Mouse (Mus musculus): ENCODE measurements around the gene Serpinh1.

Gene Serpinh1

GRCm38 (mm10) chr7:99352526-99353400 is at the start of gene Serpinh1:
TSS of gene Serpinh1 (minus strand) at chr7:99353239.
- DNase-seq = peak; percentile 96 to 97

GRCm38 (mm10) chr7:99402477-99402876 is 49.4 kb upstream of the Serpinh1 start:
- DNase-seq = no peak

DNA sequence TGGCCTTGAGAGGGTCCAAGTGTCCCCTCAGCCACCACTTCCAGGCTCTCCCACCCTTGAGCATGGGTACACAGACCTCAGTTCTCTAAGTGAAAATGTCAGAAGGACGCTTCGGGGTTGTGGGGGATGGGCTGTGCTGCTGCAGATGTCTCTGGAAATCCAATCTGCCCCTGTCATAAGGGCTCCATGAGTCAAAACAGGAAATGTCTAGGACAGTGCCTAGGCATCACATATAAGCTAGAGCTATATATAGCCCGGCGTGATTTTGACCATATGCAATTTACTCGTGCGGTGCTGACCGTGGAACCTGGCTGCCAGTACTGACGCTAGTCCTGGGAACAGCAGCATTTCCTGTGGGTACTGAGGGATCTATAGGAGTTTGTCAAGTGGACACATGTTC is 48.3 kb upstream of the Serpinh1 start:
- peak in 1 of 2 experiments; percentile 40 for DNase-seq

GRCm38 (mm10) chr7:99396994-99397659 is 44.1 kb upstream of the Serpinh1 start:
- no peak for DNase-seq

- DNase-seq = no peak
These were observed 43.0 kb upstream of the Serpinh1 start for GRCm38 (mm10) chr7:99395908-99396616.

GRCm38 (mm10) chr7:99395385-99395784 is 42.3 kb upstream of the Serpinh1 start:
- DNase-seq = no peak

DNA sequence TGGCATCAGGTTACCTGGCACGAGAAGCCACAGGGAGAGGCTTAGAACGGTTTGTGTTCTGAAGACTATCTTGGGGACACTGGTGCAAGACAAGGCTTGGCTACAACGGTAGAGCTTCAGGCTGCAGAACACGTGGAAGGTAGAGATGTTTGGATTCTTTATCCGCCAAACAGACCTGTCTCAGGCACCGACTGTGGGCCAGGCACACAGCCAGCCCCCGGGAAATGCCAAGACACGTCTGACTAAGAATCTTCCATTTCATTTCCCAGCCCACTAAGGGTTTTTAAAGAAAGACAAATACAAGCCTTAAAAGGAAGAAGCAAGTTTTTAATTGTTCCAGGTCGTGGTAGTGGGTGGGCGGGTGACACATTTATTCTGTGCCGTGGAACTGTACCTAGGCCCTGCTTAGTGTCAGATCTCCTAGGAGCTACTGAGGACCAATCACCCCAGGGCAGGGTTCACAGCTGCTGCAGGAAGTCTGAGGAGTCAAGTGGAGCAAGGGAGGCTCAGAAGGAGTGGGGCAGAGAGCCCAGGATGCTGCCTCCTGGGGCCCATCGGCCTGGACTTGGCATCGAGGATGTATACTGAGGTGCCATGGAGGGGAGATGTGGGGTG is 40.8 kb upstream of the Serpinh1 start:
- DNase-seq = no peak

DNA sequence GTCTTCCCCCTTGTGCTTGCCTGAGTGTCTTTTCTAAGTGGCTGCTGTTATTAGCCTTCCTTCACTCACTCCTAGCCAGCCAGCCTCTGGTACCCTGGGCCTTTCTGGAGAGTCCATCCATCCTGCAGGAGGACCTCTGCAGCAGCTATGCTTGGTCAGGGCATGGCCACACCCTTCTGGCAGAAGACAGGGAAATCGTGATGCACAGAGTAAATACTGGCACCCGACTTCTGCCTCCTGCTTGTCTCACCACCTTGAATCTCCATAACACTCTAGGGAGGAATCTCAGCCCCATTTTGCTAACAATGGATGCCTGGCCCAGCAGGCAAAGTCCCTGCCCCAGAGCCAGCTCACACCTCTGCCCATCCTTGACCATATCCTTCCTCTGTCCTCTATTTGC is 39.7 kb upstream of the Serpinh1 start:
- no peak for DNase-seq

GRCm38 (mm10) chr7:99390559-99390958 is 37.5 kb upstream of the Serpinh1 start:
- no peak for DNase-seq

DNA sequence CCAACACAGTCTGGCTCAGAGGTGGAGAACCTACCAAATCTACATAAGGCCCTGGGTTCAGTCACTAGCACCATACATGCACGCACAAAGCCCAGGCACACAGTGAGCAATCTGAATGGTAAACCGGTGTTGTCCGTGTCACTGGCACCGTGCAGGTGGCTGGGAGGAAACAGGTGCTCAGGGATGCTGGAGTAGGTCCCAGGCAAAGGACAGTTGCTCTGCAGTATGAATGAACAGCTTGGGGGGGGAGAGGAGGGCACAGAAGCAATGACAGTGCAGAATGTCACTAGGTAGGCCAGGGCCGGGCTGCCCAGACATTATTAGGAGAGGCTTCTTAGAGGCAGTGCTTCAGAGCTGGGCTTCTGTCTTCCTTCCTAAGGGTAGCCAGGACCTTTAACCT is 34.3 kb upstream of the Serpinh1 start:
- DNase-seq = no peak

DNA sequence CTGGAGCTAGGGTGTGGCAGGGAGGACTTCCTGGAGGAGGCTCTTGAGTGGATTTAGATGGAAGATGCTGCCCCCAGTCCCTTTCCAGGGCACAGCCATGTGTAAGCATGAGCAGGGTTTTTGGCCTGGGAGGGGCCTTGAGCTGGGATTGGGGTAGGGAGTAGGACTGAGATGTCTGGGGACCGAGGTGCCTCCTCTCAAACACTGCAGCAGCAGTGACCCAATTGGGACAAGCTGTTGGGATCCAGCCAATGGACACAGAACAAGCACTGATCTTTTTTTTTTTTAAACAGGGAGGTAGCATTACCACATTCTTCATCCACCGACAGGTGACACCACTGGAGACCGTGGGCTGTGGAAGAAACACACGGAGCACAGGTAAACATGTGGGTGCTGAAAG is 33.8 kb upstream of the Serpinh1 start:
- no peak for DNase-seq

- no peak for DNase-seq
These were observed 33.0 kb upstream of the Serpinh1 start for GRCm38 (mm10) chr7:99386030-99386429.

- DNase-seq = peak; percentile 53 to 66
These were observed 31.1 kb upstream of the Serpinh1 start for GRCm38 (mm10) chr7:99384101-99384611.

GRCm38 (mm10) chr7:99383246-99383645 is 30.2 kb upstream of the Serpinh1 start:
- DNase-seq = no peak

- peak; percentile 44 to 62 for DNase-seq
These were observed 29.3 kb upstream of the Serpinh1 start for GRCm38 (mm10) chr7:99382088-99383000.

- peak; percentile 100 for DNase-seq
These were observed 28.4 kb upstream of the Serpinh1 start, which contains the start of gene Gdpd5 for GRCm38 (mm10) chr7:99381214-99382087. TSS of gene Gdpd5 (plus strand) at chr7:99381414.

- DNase-seq = peak; percentile 72 to 78
These were observed 27.6 kb upstream of the Serpinh1 start for GRCm38 (mm10) chr7:99380491-99381213.

DNA sequence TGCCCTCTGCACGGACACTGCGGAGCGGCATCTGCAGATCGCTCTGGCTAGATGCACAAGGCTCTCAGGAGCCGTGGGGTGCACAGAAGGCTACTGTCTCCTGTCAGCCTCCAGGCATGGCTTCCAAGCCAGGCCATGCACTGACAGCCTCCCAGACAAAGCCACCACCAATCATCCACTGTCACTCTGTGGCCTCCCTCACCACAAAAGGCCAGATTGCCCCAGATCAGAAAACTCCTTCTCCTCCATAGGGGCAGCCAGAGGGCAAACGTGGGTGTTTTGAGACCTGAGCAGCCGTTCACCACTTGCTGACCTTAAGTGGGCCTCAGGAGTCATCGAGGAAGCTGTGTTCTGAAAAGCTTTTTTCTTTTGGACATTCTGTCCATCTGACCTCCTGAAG is 25.8 kb upstream of the Serpinh1 start:
- no peak for DNase-seq

DNA sequence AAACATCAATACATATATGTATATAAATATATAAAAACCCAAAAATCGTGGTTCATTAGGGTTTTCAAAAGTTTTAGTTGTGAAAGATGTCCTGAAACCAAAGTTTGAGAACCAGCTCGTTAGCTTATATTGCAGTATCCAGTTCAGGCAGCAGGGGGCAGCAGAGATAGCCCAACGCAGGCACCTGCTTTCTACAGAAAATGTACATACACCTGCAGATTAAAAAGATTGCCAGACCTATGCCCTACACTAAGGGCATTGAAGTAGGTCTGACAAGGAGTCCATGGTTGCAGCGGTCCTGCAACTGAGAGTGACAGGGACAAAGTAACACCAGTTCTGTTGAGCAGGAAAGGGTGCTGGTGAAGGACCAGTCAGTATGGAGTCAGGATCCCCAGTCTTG is 22.4 kb upstream of the Serpinh1 start:
- DNase-seq = peak; percentile 88 to 90

- peak in 1 of 2 experiments; percentile 33 for DNase-seq
These were observed 21.3 kb upstream of the Serpinh1 start for GRCm38 (mm10) chr7:99374325-99374724.

Data from kidney, postnatal 4 days (tissue).